9 mouse cellular contexts compared by ENCODE assay signal in the genomic region with DNA sequence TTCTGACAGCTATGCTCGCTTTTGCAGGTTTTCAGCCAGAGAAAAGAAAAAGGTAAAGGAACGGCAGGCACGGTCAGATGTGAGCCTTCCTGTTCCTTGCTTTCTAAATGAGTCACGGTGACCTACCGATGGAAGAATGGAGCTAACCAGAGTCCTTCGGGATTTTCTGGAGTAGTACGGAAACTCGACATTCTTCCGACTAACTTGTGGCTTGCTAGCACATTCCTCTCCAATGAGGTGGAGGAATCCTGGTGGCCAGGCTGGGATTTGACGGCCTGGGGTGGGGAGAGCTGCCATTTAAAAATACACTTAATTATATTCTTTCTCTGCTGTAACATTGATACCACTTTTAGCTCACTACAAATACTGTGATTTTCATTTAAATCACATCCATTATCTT.
DNase-seq lines count a peak whose midpoint lies in the region; ATAC-seq and TF ChIP-seq lines count a peak whose summit lies in the region.
"Had no signal": no experiment of that assay in that cellular context is flagged by ENCODE, and none has a peak within 500 bp of the region (broad histone marks: within the 10 kb centered on the region; RNA-seq: fewer than 3 reads in every experiment).

No protein-coding gene starts in this region.

- peak; percentile 87 for ATAC-seq in embryonic facial prominence, embryonic 14.5 days (ENCODE audit: low read depth)
- peak; percentile 60; the same call in 1 of the 2 replicates for ATAC-seq in heart, embryonic 16.5 days (replicated peaks; ENCODE audit: extremely low read depth, insufficient read depth, low FRiP score)
- ATAC-seq in lung, embryonic 14.5 days (ENCODE audit: insufficient read depth) = no peak
- ATAC-seq in neural tube, embryonic 15.5 days (ENCODE audit: low FRiP score) = no peak

- peak overlapping the region; percentile 19; the same call in 1 of the 2 replicates for H3K9ac ChIP-seq in embryonic facial prominence, embryonic 14.5 days (ENCODE audit: low read depth, low read length)
- peak overlapping the region; percentile 41 for H3K9ac ChIP-seq in heart, embryonic 16.5 days (ENCODE audit: low read length)
- H3K9ac ChIP-seq in lung, embryonic 14.5 days = no peak overlapping the region
- H3K9ac ChIP-seq in neural tube, embryonic 15.5 days (replicated peaks) = no peak overlapping the region
- H3K9ac ChIP-seq: liver, embryonic 13.5 days had no signal

- no peaks in the 10 kb centered on the region for H3K27me3 ChIP-seq in embryonic facial prominence, embryonic 14.5 days (replicated peaks; ENCODE audit: control insufficient read depth, insufficient read depth, low read length)
- no peaks in the 10 kb centered on the region for H3K27me3 ChIP-seq in heart, embryonic 16.5 days (ENCODE audit: control insufficient read depth, insufficient read depth, low read length)
- no peaks in the 10 kb centered on the region for H3K27me3 ChIP-seq in lung, embryonic 14.5 days (ENCODE audit: insufficient read depth, low read length)
- H3K27me3 ChIP-seq in neural tube, embryonic 15.5 days (replicated peaks) = no peaks in the 10 kb centered on the region

- no peaks in the 10 kb centered on the region for H3K36me3 ChIP-seq in embryonic facial prominence, embryonic 14.5 days (ENCODE audit: control insufficient read depth, insufficient read depth, low read length)
- no peaks in the 10 kb centered on the region for H3K36me3 ChIP-seq in heart, embryonic 16.5 days (ENCODE audit: control insufficient read depth, insufficient read depth)
- H3K36me3 ChIP-seq in lung, embryonic 14.5 days (ENCODE audit: insufficient read depth) = no peaks in the 10 kb centered on the region
- no peaks in the 10 kb centered on the region for H3K36me3 ChIP-seq in neural tube, embryonic 15.5 days
- H3K36me3 ChIP-seq: liver, embryonic 13.5 days had no signal

- peak; percentile 62 for DNase-seq in adrenal gland, adult 2 months
- DNase-seq in adrenal gland, postnatal 10 days = no peak
- peak; percentile 89 for DNase-seq in embryonic facial prominence, embryonic 14.5 days (ENCODE audit: low spot score)
- peak; percentile 72 for DNase-seq in lung, embryonic 14.5 days
- no peak for DNase-seq in right cerebral cortex, postnatal 4 days
- DNase-seq in ovary, postnatal 10 days (ENCODE audit: low spot score) = no peak
- DNase-seq: liver, embryonic 13.5 days had no signal

- peak; percentile 26; the same call in 1 of the 2 replicates for TF ChIP-seq CTCF in lung, embryonic 14.5 days (IDR thresholded peaks at IDR 0.05; ENCODE audit: low read depth)

- H3K27ac ChIP-seq in embryonic facial prominence, embryonic 14.5 days (replicated peaks; ENCODE audit: low read depth, low read length) = peak overlapping the region; percentile 81
- H3K27ac ChIP-seq in heart, embryonic 16.5 days (ENCODE audit: low read length) = peak overlapping the region; percentile 30
- peak overlapping the region; percentile 46; the same call in 1 of the 2 replicates for H3K27ac ChIP-seq in lung, embryonic 14.5 days (ENCODE audit: low read depth)
- no peak overlapping the region for H3K27ac ChIP-seq in neural tube, embryonic 15.5 days (replicated peaks)
- H3K27ac ChIP-seq: liver, embryonic 13.5 days had no signal

- H3K4me3 ChIP-seq in embryonic facial prominence, embryonic 14.5 days (ENCODE audit: low read depth, low read length) = no peak overlapping the region; the same call in 1 of the 2 replicates
- peak overlapping the region; percentile 14; the same call in 1 of the 2 replicates for H3K4me3 ChIP-seq in heart, embryonic 16.5 days (ENCODE audit: low read length)
- no peak overlapping the region for H3K4me3 ChIP-seq in lung, embryonic 14.5 days (ENCODE audit: low read depth, low read length)
- H3K4me3 ChIP-seq in neural tube, embryonic 15.5 days (replicated peaks) = no peak overlapping the region
- H3K4me3 ChIP-seq: liver, embryonic 13.5 days had no signal

- H3K4me1 ChIP-seq in embryonic facial prominence, embryonic 14.5 days (ENCODE audit: control insufficient read depth, insufficient read depth, low read length) = peaks cover 22% of the 10 kb centered on the region
- H3K4me1 ChIP-seq in heart, embryonic 16.5 days (ENCODE audit: control insufficient read depth, insufficient read depth, low read length) = peaks cover 24% of the 10 kb centered on the region
- 0 out of 2 replicates have a peak, but pooled peaks cover 4% of the 10 kb centered on the region for H3K4me1 ChIP-seq in lung, embryonic 14.5 days (ENCODE audit: insufficient read depth)
- peaks cover 4% of the 10 kb centered on the region; the same call in 1 of the 2 replicates for H3K4me1 ChIP-seq in neural tube, embryonic 15.5 days

- peak overlapping the region; percentile 43 for H3K4me2 ChIP-seq in embryonic facial prominence, embryonic 14.5 days (ENCODE audit: low read depth, low read length)
- peak overlapping the region; percentile 59 for H3K4me2 ChIP-seq in heart, embryonic 16.5 days (ENCODE audit: low read depth, low read length)
- H3K4me2 ChIP-seq in lung, embryonic 14.5 days = 0 out of 2 replicates have a peak overlapping the region, but pooled peaks have one; percentile 8
- H3K4me2 ChIP-seq in neural tube, embryonic 15.5 days = no peak overlapping the region
- H3K4me2 ChIP-seq: liver, embryonic 13.5 days had no signal

- 21% methylated on average over 10 of the region's 10 CpGs for WGBS in embryonic facial prominence, embryonic 14.5 days
- WGBS in heart, embryonic 16.5 days = 16% methylated on average over 10 of the region's 10 CpGs
- WGBS in lung, embryonic 14.5 days = 49% methylated on average over 10 of the region's 10 CpGs
- WGBS in neural tube, embryonic 15.5 days = 83% methylated on average over 10 of the region's 10 CpGs

- no peaks in the 10 kb centered on the region for H3K9me3 ChIP-seq in embryonic facial prominence, embryonic 14.5 days (ENCODE audit: control insufficient read depth, low read length)
- H3K9me3 ChIP-seq in heart, embryonic 16.5 days (replicated peaks; ENCODE audit: control insufficient read depth, low read length) = no peaks in the 10 kb centered on the region
- no peaks in the 10 kb centered on the region for H3K9me3 ChIP-seq in lung, embryonic 14.5 days (ENCODE audit: low read depth, low read length)
- H3K9me3 ChIP-seq in neural tube, embryonic 15.5 days (replicated peaks) = no peaks in the 10 kb centered on the region
- H3K9me3 ChIP-seq: liver, embryonic 13.5 days had no signal

Comparison
In these comparisons a context has a peak if more than half of its experiments do, and no peak if none do; other contexts are left out.
1. DNase-seq: peak in adrenal gland, adult 2 months (single experiment), embryonic facial prominence, embryonic 14.5 days (single experiment) and lung, embryonic 14.5 days (single experiment); none in adrenal gland, postnatal 10 days (single experiment), right cerebral cortex, postnatal 4 days (single experiment) and ovary, postnatal 10 days (single experiment).
2. ATAC-seq: peak in embryonic facial prominence, embryonic 14.5 days (single experiment) and heart, embryonic 16.5 days (single experiment); none in lung, embryonic 14.5 days (single experiment) and neural tube, embryonic 15.5 days (single experiment).
3. H3K9ac ChIP-seq: peak in embryonic facial prominence, embryonic 14.5 days (single experiment) and heart, embryonic 16.5 days (single experiment); none in lung, embryonic 14.5 days (single experiment) and neural tube, embryonic 15.5 days (single experiment).